In the genomic region with DNA sequence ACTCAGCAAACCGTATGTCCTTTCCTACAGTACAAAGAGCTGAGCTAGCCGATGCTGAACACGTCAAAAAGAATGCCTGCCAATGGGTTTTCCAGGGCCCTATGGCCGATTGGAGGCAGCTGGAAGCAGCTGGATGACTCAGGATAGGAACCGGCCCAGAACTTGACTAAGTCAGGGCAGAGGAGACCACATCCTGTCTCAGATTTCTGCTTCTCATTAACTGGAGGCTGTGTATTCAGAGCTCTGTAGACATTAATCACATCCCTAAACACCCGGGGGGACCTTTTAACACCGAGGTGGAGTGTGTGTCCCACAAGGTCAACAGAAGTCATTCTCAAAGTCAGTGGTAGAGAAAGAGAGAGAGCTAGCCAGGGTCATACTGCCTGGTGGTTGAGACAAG, we compare ENCODE assay signal across 9 mouse cellular contexts. TPM values are rescaled to one million over a fixed set of nuclear protein-coding genes. Genes with fewer than 3 reads are reported as not detected.
DNase-seq lines count a peak whose midpoint lies in the region.
"Had no signal": no experiment of that assay in that cellular context is flagged by ENCODE, and none has a peak within 500 bp of the region (broad histone marks: within the 10 kb centered on the region; RNA-seq: fewer than 3 reads in every experiment).

No protein-coding gene starts in this region.

- peak; percentile 57 for DNase-seq in 416B (ENCODE audit: low read depth)
- peak; percentile 11 for DNase-seq in adrenal gland, adult 8-10 months
- DNase-seq in heart, adult 9 months (ENCODE audit: low spot score in 2 of 2): peak; percentile 77 to 81
- DNase-seq in kidney, postnatal 10 days: peak; percentile 91
- peak; percentile 54 for DNase-seq in skeletal muscle tissue, adult 2 months (ENCODE audit: low read depth, low spot score)
- DNase-seq in retina, postnatal 1 day: no peak
- DNase-seq in left cerebral cortex, postnatal 25 days (ENCODE audit: low spot score in 2 of 2): no peak
- DNase-seq in cerebellum, adult 18-20 months: no peak

- intact Hi-C loops in left cerebral cortex, postnatal 25 days (cut with DNase I): no loop called here

RNA-seq across cellular contexts. Expression of gene Glrp1, which starts 35.3 kb away (rescaled TPM):
- total RNA-seq in adrenal gland, adult 8-10 months (2022): not detected
- not detected for total RNA-seq in left cerebral cortex, postnatal 25 days (2021)
- total RNA-seq: adrenal gland, adult 18-20 months had no signal

Comparison
In these comparisons a context has a peak if more than half of its experiments do, and no peak if none do; other contexts are left out.
1. DNase-seq: peak in 416B (single experiment), adrenal gland, adult 8-10 months (single experiment), heart, adult 9 months (2 of 2), kidney, postnatal 10 days (single experiment) and skeletal muscle tissue, adult 2 months (single experiment); none in retina, postnatal 1 day (single experiment), left cerebral cortex, postnatal 25 days (0 of 2) and cerebellum, adult 18-20 months (0 of 2).